Mouse (Mus musculus): ENCODE data around the gene Gpr107.

Gene Gpr107

DNA sequence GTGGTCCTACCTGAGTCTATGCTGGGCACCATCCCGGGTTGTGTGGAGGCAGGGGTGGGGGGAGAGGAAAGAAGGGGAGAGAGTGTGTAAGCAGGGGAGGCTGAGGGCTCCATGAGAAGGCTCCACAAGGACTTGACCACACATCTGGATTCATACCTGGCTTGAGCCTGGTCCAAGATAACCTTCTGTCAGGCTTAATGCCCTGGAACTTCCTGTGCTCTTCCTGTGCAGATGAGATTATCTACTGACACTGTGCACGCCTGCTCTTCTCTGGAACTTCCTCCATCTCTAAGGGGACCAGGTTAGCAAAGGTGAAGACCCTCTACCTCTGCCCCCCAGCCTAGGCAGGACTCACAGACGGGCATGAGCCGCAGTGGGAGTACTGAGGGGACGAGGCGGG lies 96.7 kb downstream of the Gpr107 start:
- DNase-seq: peak; percentile 27

- peak; percentile 16 for DNase-seq
These were observed 100.1 kb downstream of the Gpr107 start for GRCm38 (mm10) chr2:31252167-31252566.

DNA sequence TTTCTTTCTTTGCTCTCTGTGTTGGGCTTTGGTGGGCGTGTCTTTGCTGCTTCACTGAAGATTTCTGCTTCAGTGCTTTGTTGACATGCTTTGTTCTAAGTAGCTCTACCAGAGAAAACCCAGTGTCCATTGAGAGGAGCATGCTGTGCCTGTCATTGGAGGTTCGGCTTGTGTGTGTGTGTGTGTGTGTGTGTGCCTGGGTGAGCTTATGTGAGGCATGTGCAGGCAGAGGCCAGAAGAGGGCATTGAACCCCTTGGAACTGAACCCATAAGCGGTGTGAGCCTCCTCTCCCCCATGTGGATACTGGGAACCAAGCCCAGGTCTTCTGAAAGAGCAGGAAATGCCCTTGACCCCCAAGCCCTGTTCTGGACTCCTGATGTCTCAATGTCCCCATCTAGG lies 101.3 kb downstream of the Gpr107 start:
- peak; percentile 38 for DNase-seq

- peak; percentile 60 for DNase-seq
These were observed 102.7 kb downstream of the Gpr107 start for GRCm38 (mm10) chr2:31254806-31255205.

- peak; percentile 83 for DNase-seq
These were observed 104.1 kb downstream of the Gpr107 start for GRCm38 (mm10) chr2:31255952-31256938.

DNA sequence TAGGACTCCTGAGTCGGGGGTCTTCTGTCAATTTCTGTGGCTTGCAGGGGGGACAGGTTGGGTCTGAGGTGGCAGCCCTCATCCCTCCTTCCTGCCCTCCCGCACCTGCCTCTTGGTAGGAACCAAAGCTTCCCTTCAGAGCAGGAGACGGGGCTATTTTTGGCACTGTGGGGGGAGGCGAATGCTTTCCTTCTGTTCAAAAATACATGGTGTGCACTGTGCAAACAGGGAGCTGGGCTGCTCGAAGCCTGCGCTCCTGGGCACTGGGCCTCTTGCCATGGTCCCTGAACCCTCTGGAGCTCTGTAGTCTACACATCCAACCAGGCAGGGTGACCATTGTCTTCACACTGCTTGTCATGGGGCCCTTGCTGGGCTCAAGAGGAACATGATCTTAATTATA lies 105.0 kb downstream of the Gpr107 start:
- DNase-seq: peak; percentile 88

DNA sequence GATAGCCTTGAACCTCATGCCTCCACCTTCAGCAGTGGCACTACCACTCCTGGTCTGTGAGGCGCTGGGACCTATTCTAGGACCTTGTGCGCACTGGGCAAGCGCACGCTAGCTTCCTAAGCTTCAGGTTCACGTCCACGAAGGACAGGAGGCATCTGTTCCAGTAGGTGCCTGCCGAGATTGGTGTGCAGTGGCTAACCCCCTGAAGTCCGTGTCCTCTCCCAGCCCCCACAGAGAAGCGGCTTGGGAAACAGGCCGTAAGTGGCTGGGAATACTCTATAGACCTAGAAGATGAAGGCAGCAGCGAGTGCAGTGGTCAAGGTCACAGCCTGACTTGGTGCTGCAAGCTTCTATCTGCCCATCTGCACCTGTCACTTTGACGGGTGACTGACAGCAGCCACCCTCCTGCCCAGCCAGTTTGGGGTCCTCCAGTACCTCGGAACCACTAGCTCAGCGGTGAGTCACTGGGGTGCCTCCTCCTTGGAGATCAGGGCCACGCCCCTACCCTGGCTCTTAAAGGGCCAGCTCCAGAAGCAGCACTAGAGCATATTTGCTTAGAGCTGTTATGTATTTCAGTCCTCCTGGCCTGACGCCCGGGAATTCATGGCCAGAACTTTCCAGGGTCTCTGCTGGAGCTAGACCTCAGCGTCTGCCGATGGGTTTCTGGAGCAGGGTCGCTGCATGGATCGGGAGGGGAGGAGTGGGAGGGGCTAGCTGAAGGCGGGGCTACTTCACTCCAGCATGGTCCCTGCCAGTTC lies 106.7 kb downstream of the Gpr107 start:
- DNase-seq: peak; percentile 93

DNA sequence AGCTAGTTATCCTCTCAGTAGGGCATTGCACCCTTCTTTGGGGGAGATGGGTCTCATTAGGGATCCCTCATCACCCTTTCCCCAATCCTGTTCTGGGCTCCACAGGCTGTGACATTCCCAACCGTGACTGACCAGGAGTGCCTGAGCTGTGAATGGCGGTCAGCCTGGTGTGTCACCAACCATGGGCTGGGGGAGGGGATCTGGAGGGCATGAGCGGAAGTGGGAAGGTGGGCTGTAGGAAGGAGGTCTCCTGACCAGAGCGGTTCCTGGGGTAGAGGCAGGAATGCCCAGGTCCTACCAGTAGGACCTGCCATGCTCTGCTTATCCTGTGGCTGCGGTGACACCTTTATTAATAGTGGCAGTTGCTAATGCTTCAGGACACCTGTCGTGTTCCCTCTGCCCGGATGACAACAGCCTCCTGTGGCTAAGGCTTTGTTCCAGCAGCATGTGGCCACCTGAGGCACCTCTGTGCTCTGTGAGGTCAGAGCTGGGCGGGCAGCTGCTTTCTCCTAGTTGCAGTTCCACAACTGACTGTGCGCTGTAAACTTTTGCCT lies 107.3 kb downstream of the Gpr107 start:
- no peak for DNase-seq

DNA sequence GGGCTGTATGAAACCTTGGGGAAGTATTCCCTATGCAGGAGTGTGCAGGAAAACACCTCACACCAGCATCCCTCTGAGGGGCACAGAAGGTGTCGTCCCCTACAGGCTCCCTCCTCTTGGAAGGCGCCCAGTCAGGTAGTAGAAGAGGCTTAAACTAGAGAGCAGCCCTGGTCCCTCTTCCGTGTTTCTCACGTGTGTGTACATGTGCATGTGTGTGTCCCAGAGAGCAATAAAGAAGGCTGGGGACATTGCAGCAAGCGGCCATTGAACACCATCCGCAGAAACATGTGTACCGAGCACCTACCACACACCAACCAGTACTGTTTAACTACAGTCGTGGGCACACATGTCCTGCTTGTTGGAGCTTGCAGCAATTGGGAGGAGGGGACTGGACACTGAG lies 108.4 kb downstream of the Gpr107 start:
- DNase-seq: peak; percentile 64

GRCm38 (mm10) chr2:31263039-31263461 lies 110.9 kb downstream of the Gpr107 start:
- DNase-seq: peak; percentile 73

GRCm38 (mm10) chr2:31263746-31264378 lies 111.7 kb downstream of the Gpr107 start:
- DNase-seq: peak; percentile 94

- no peak for DNase-seq
These were observed 115.3 kb downstream of the Gpr107 start for GRCm38 (mm10) chr2:31267447-31267846.

Data from cerebellum, adult 9-11 months (tissue).